Mouse (Mus musculus) brain, embryonic 14.5 days (tissue): ENCODE measurements around the gene Gramd4.

Source experiments
- CTCF ChIP-seq: fragments of 200-500 bp; IDR thresholded peaks from 2 replicates; pipeline ENCODE4 v1.5.1; 2012; ENCODE audit warnings: inconsistent platforms, mild to moderate bottlenecking, moderate library complexity, borderline replicate concordance; ENCODE audit not compliant: insufficient read depth, insufficient read length; ENCODE audit errors: extremely low read depth
- POLR2A ChIP-seq: fragments of 200-500 bp; IDR thresholded peaks from 2 replicates; pipeline ENCODE4 v1.6.1; 2012; ENCODE audit warnings: mild to moderate bottlenecking, inconsistent platforms, borderline replicate concordance; ENCODE audit not compliant: poor library complexity, insufficient read depth, insufficient read length, severe bottlenecking; ENCODE audit errors: extremely low read depth

- no peak for TF ChIP-seq CTCF
- TF ChIP-seq POLR2A: no peak
Observed at GRCm38 (mm10) chr15:86116421-86116820, 58.9 kb downstream of the Gramd4 start.
